Mouse (Mus musculus) midbrain, embryonic 12.5 days (tissue): ENCODE results near the gene Olfr1434. TPM values are rescaled to one million over a fixed set of nuclear protein-coding genes. Genes with fewer than 3 reads are reported as not detected.
"Not testable (repeated sequence)": the region's sequence is repeated elsewhere in the genome, so short reads cannot be mapped to it uniquely, and the experiment has no call there.

Source experiments
- ATAC-seq: fragments of 200-750 bp; cut with Nextera tagmentation; 2 replicates; pipeline ENCODE4 v1.8.0; 2017; ENCODE audit warnings: low read depth, moderate TSS enrichment, moderate library complexity; ENCODE audit not compliant: low FRiP score
- H3K27ac ChIP-seq: fragments of 300-500 bp; sonication (generic); replicated peaks from 2 replicates; pipeline ENCODE4 v1.5.1; 2016; ENCODE audit warnings: mild to moderate bottlenecking
- H3K27me3 ChIP-seq: fragments of 300-500 bp; sonication (generic); 2 replicates; pipeline ENCODE4 v1.6.1; 2016; ENCODE audit warnings: mild to moderate bottlenecking
- H3K36me3 ChIP-seq: fragments of 300-500 bp; sonication (generic); 2 replicates; pipeline ENCODE4 v1.6.1; 2016
- H3K4me1 ChIP-seq: fragments of 300-500 bp; sonication (generic); 2 replicates; pipeline ENCODE4 v1.6.1; 2016
- H3K4me2 ChIP-seq: fragments of 300-500 bp; sonication (generic); replicated peaks from 2 replicates; pipeline ENCODE4 v1.6.1; 2016; ENCODE audit warnings: mild to moderate bottlenecking, moderate library complexity
- H3K4me3 ChIP-seq: fragments of 300-500 bp; sonication (generic); 2 replicates; pipeline ENCODE4 v1.5.1; 2016; ENCODE audit warnings: mild to moderate bottlenecking
- H3K9ac ChIP-seq: fragments of 300-500 bp; sonication (generic); replicated peaks from 2 replicates; pipeline ENCODE4 v1.6.1; 2016; ENCODE audit warnings: mild to moderate bottlenecking, moderate library complexity
- H3K9me3 ChIP-seq: fragments of 300-500 bp; sonication (generic); 2 replicates; pipeline ENCODE4 v1.6.1; 2016; ENCODE audit warnings: mild to moderate bottlenecking
- WGBS: fragments of 180-500 bp; shearing (Covaris S2); methylation state at CpG from one replicate; pipeline ENCODE4 v1.1.7; 2016; 5-methylcytosine and 5-hydroxymethylcytosine counted together
- polyA plus RNA-seq: library from polyadenylated mRNA; unstranded; fragments of >200 nt; fragmentation: Nextera tagmentation; extraction: Ambion mirVana; gene quantifications from 2 replicates; pipeline ENCODE4 v1.2.1, GENCODE M21; 2016

Olfr1434 gene
- polyA plus RNA-seq = not detected in 2 replicates

GRCm38 (mm10) chr19:12279554-12279953, at the start of gene Olfr1434:
Gene Olfr1434, plus strand, starts transcription at chr19:12279854.
- H3K4me3 ChIP-seq = no peak within 1 kb of the TSS
- no peaks in the 10 kb centered on the region for H3K9me3 ChIP-seq
- no peak for ATAC-seq
- H3K4me2 ChIP-seq = no peak within 1 kb of the TSS
- no peaks in the 10 kb centered on the region for H3K4me1 ChIP-seq
- no peaks in the 10 kb centered on the region for H3K27me3 ChIP-seq
- 76% methylated on average over 2 of the region's 2 CpGs for WGBS
- no peaks in the 10 kb centered on the region for H3K36me3 ChIP-seq
- H3K27ac ChIP-seq = no peak within 1 kb of the TSS
- H3K9ac ChIP-seq = no peak within 1 kb of the TSS

- not testable (repeated sequence) for H3K4me3 ChIP-seq, H3K9me3 ChIP-seq
Measured at GRCm38 (mm10) chr19:12232496-12232895, 47.2 kb upstream of the Olfr1434 start, which contains the start of gene Olfr1432. Gene Olfr1432, minus strand, starts transcription at chr19:12232596.

GRCm38 (mm10) chr19:12241559-12241958, 38.1 kb upstream of the Olfr1434 start, which contains the start of gene Olfr262:
Gene Olfr262, minus strand, starts transcription at chr19:12241659.
- Histone ChIP-seq H3K9ac (no peak within 1 kb of the TSS), H3K9me3 (no peaks in the 10 kb centered on the region), H3K4me3 (no peak within 1 kb of the TSS), H3K36me3 (no peaks in the 10 kb centered on the region), H3K27me3 (no peaks in the 10 kb centered on the region), H3K4me2 (no peak within 1 kb of the TSS), H3K27ac (no peak within 1 kb of the TSS), H3K4me1 (no peaks in the 10 kb centered on the region)
- WGBS = 87% methylated on average over 1 of the region's 1 CpGs
- no peak for ATAC-seq

More at GRCm38 (mm10) chr19:12232496-12232895, 47.2 kb upstream of the Olfr1434 start, which contains the start of gene Olfr1432:
- not testable (repeated sequence) for ATAC-seq, H3K9ac ChIP-seq, H3K36me3 ChIP-seq, H3K27ac ChIP-seq, H3K4me1 ChIP-seq, H3K27me3 ChIP-seq, H3K4me2 ChIP-seq

GRCm38 (mm10) chr19:12260732-12261131, 18.9 kb upstream of the Olfr1434 start, which contains the start of gene Olfr235:
Gene Olfr235, plus strand, starts transcription at chr19:12261032.
- H3K9me3 ChIP-seq = no peaks in the 10 kb centered on the region
- no peaks in the 10 kb centered on the region for H3K27me3 ChIP-seq
- no peak within 1 kb of the TSS for H3K9ac ChIP-seq
- WGBS = 59% methylated on average over 1 of the region's 1 CpGs
- no peaks in the 10 kb centered on the region for H3K36me3 ChIP-seq
- ATAC-seq = no peak
- no peak within 1 kb of the TSS for H3K4me3 ChIP-seq
- no peak within 1 kb of the TSS for H3K27ac ChIP-seq
- no peaks in the 10 kb centered on the region for H3K4me1 ChIP-seq
- no peak within 1 kb of the TSS for H3K4me2 ChIP-seq

DNA sequence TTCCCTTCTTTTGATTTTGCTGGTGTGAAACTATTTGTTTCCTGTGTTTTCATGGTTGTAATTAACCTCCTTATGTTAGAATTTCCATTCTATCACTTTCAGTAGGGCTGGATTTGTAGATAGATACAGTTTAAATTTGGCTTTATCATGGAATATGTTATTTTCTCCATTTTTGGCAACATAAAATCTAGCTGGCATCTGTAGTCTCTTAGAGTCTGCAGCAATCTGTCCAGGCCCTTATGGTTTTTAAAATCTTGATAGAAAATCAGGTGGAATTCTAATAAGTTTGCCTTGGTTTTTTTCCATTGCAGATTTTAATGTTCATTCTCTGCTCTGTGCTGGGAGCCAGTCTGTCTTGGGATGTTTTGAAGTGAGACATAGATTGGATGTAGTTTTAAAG, 13.3 kb downstream of the Olfr1434 start:
- no peaks in the 10 kb centered on the region for H3K27me3 ChIP-seq
- H3K4me1 ChIP-seq = no peaks in the 10 kb centered on the region
- H3K9ac ChIP-seq = no peak overlapping the region
- H3K4me2 ChIP-seq = no peak overlapping the region
- H3K9me3 ChIP-seq = no peaks in the 10 kb centered on the region
- no peaks in the 10 kb centered on the region for H3K36me3 ChIP-seq
- H3K27ac ChIP-seq = no peak overlapping the region
- no peak for ATAC-seq
- H3K4me3 ChIP-seq = no peak overlapping the region

DNA sequence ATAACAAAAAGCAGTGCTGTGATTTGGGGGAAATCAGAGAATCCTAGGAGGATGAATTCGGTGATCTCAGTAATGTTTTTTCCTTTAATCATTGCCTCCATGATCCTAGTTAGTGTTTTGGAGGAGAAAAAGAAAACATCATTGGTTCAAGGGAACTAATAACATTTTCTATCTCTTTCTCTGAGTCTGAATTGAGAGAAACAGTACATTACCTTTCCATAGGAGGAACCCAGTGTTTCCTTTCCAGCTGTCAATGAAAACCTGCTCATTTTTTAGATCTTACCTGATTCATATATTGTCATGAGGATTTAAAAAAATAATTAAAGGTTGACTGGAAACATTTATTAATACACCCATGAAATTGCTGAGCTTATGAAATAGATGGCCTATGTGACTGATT, 19.4 kb downstream of the Olfr1434 start, which contains the start of gene Olfr1436:
Gene Olfr1436, minus strand, starts transcription at position 101 of the 400 bp plus-strand sequence.
- H3K9me3 ChIP-seq, ATAC-seq, H3K4me1 ChIP-seq, H3K4me3 ChIP-seq, H3K27me3 ChIP-seq, H3K27ac ChIP-seq, H3K4me2 ChIP-seq, H3K36me3 ChIP-seq, H3K9ac ChIP-seq: not testable (repeated sequence)
- WGBS = 82% methylated on average over 1 of the region's 1 CpGs

DNA sequence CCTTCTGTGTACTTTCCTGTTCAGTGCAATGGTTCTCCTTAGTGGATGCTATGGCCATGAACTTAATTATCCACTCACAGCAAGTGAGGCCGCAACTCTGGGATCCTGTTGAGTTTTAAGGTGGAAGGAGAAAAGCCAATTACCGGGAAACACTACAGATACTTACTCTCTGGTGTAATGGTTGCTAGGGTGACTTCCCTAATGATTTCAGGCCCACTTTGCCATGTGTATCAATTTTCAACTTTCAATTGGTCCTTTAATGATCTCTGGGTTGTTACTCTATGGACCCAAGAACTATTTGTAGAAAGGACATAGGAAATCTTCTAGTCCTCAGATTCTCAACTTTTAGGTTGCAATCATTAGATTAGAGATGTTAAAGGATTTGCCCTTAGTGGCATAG, 45.3 kb downstream of the Olfr1434 start, which contains the start of gene Olfr1437:
Gene Olfr1437, minus strand, starts transcription at position 101 of the 400 bp plus-strand sequence.
- Histone ChIP-seq H3K9ac (no peak within 1 kb of the TSS), H3K9me3 (no peaks in the 10 kb centered on the region), H3K4me1 (no peaks in the 10 kb centered on the region), H3K4me3 (no peak within 1 kb of the TSS), H3K4me2 (no peak within 1 kb of the TSS), H3K27me3 (no peaks in the 10 kb centered on the region), H3K36me3 (no peaks in the 10 kb centered on the region), H3K27ac (no peak within 1 kb of the TSS)
- WGBS = 85% methylated on average over 2 of the region's 2 CpGs
- no peak for ATAC-seq

Other genes with a start within 250 kb of the Olfr1434 start
- 0.04 TPM in 1 of 2 replicates, not detected in the other for gene Olfr1423, start 238.5 kb upstream of the Olfr1434 start, polyA plus RNA-seq
- not detected in 2 replicates for gene Olfr1424, start 217.2 kb upstream of the Olfr1434 start, polyA plus RNA-seq
- not detected in 2 replicates for gene Olfr1425, start 202.1 kb upstream of the Olfr1434 start, polyA plus RNA-seq
- gene Olfr1426, start 187.8 kb upstream of the Olfr1434 start, polyA plus RNA-seq = not detected in 2 replicates
- gene Olfr1427, start 176.5 kb upstream of the Olfr1434 start, polyA plus RNA-seq = not detected in 2 replicates
- gene Olfr1428, start 164.0 kb upstream of the Olfr1434 start, polyA plus RNA-seq = not detected in 2 replicates
- gene Olfr76, start 156.7 kb upstream of the Olfr1434 start, polyA plus RNA-seq = not detected in 2 replicates
- not detected in 2 replicates for gene Olfr1555-ps1, start 109.7 kb upstream of the Olfr1434 start, polyA plus RNA-seq
- not detected in 2 replicates for gene Olfr1431, start 79.2 kb upstream of the Olfr1434 start, polyA plus RNA-seq
- not detected in 2 replicates for gene Olfr1432, start 47.3 kb upstream of the Olfr1434 start, polyA plus RNA-seq
- gene Olfr262, start 38.2 kb upstream of the Olfr1434 start, polyA plus RNA-seq = not detected in 2 replicates
- gene Olfr235, start 18.8 kb upstream of the Olfr1434 start, polyA plus RNA-seq = not detected in 2 replicates
- gene Olfr1436, start 19.3 kb downstream of the Olfr1434 start, polyA plus RNA-seq = not detected in 2 replicates
- not detected in 2 replicates for gene Olfr1437, start 45.2 kb downstream of the Olfr1434 start, polyA plus RNA-seq
- gene Olfr1438-ps1, start 56.1 kb downstream of the Olfr1434 start, polyA plus RNA-seq = not detected in 2 replicates
- not detected in 2 replicates for gene Olfr1440, start 107.4 kb downstream of the Olfr1434 start, polyA plus RNA-seq
- gene Olfr1441, start 137.6 kb downstream of the Olfr1434 start, polyA plus RNA-seq = not detected in 2 replicates
- not detected in 2 replicates for gene Pfpl, start 148.1 kb downstream of the Olfr1434 start, polyA plus RNA-seq
- gene Mpeg1, start 180.9 kb downstream of the Olfr1434 start, polyA plus RNA-seq = 0.43 and 0.48 TPM in 2 replicates
- 63.5 and 67.3 TPM in 2 replicates for gene Dtx4, start 221.6 kb downstream of the Olfr1434 start, polyA plus RNA-seq